Mouse (Mus musculus): Measurements from ENCODE around the gene Pde4b.

GRCm38 (mm10) chr4:102429730-102430341 is 342.5 kb downstream of the Pde4b start:
- TF ChIP-seq POLR2A (IDR thresholded peaks at IDR 0.05; ENCODE audit: borderline replicate concordance, control insufficient read depth, low read depth, low read length) (no peak), CTCF (IDR thresholded peaks at IDR 0.05; ENCODE audit: control insufficient read depth, insufficient read depth, low read length) (no peak)
